Mouse (Mus musculus): ENCODE results near the gene Iqschfp.

Gene Iqschfp

GRCm38 (mm10) chr3:68642935-68643334, 750.9 kb downstream of the Iqschfp start:
- no peak for DNase-seq (ENCODE audit: low spot score)

GRCm38 (mm10) chr3:68646387-68647130, 754.5 kb downstream of the Iqschfp start:
- DNase-seq (ENCODE audit: low spot score): no peak

GRCm38 (mm10) chr3:68647282-68647681, 755.2 kb downstream of the Iqschfp start:
- DNase-seq (ENCODE audit: low spot score): no peak

- DNase-seq (ENCODE audit: low spot score): no peak
Observed at GRCm38 (mm10) chr3:68650251-68650650, 758.2 kb downstream of the Iqschfp start.

GRCm38 (mm10) chr3:68656607-68657352, 764.7 kb downstream of the Iqschfp start:
- DNase-seq (ENCODE audit: low spot score): no peak

- no peak for DNase-seq (ENCODE audit: low spot score)
Observed at GRCm38 (mm10) chr3:68657589-68658245, 765.7 kb downstream of the Iqschfp start.

GRCm38 (mm10) chr3:68659996-68660395, 768.0 kb downstream of the Iqschfp start:
- no peak for DNase-seq (ENCODE audit: low spot score)

- DNase-seq (ENCODE audit: low spot score): no peak
Observed at GRCm38 (mm10) chr3:68660538-68660937, 768.5 kb downstream of the Iqschfp start.

GRCm38 (mm10) chr3:68662386-68662785, 770.4 kb downstream of the Iqschfp start:
- no peak for DNase-seq (ENCODE audit: low spot score)

GRCm38 (mm10) chr3:68664337-68664736, 772.3 kb downstream of the Iqschfp start:
- no peak for DNase-seq (ENCODE audit: low spot score)

- DNase-seq (ENCODE audit: low spot score): no peak
Observed at GRCm38 (mm10) chr3:68666377-68666776, 774.3 kb downstream of the Iqschfp start.

- no peak for DNase-seq (ENCODE audit: low spot score)
Observed at GRCm38 (mm10) chr3:68667852-68668251, 775.8 kb downstream of the Iqschfp start.

- DNase-seq (ENCODE audit: low spot score): no peak
Observed at GRCm38 (mm10) chr3:68669418-68669974, 777.5 kb downstream of the Iqschfp start.

GRCm38 (mm10) chr3:68674721-68675120, 782.7 kb downstream of the Iqschfp start:
- no peak for DNase-seq (ENCODE audit: low spot score)

- DNase-seq (ENCODE audit: low spot score): no peak
Observed at GRCm38 (mm10) chr3:68675216-68675835, 783.3 kb downstream of the Iqschfp start.

Measured in ovary, postnatal 36 days (tissue).